8 mouse cellular contexts compared by ENCODE assay signal in genomic region chr6:91153549-91154064, GRCm38 (mm10). TPM values are rescaled to one million over a fixed set of nuclear protein-coding genes. Genes with fewer than 3 reads are reported as not detected.
DNase-seq lines count a peak whose midpoint lies in the region; ATAC-seq lines count a peak whose summit lies in the region.

No protein-coding gene starts in this region.

- no peaks in the 10 kb centered on the region for H3K36me3 ChIP-seq in embryonic facial prominence, embryonic 12.5 days
- H3K36me3 ChIP-seq in neural tube, embryonic 13.5 days, result no peaks in the 10 kb centered on the region

- peak; percentile 32 to 34 for DNase-seq in B cell, adult 2 months
- DNase-seq in R1 (ENCODE audit: low read depth, low spot score) (peak; percentile 91), liver (peak; percentile 53)
- DNase-seq in hindlimb bud, embryonic 11.5 days (ENCODE audit: extremely low spot score, low read depth, low spot score), result peak; percentile 79
- DNase-seq in gastrocnemius, adult 18-20 months (ENCODE audit: low spot score), result no peak
- DNase-seq in heart, postnatal 25 days (ENCODE audit: low spot score), result no peak

- ATAC-seq in embryonic facial prominence, embryonic 12.5 days (ENCODE audit: insufficient number of reproducible peaks, insufficient read depth, low FRiP score, low TSS enrichment), result peak; percentile 35; the same call in 1 of the 2 replicates
- ATAC-seq in neural tube, embryonic 13.5 days (ENCODE audit: low read depth), result peak; percentile 67

- intact Hi-C loops in heart, postnatal 25 days (cut with DNase I), result no loop called here

- H3K9me3 ChIP-seq in embryonic facial prominence, embryonic 12.5 days, result no peaks in the 10 kb centered on the region
- H3K9me3 ChIP-seq in neural tube, embryonic 13.5 days, result no peaks in the 10 kb centered on the region

- peak overlapping the region; percentile 19 for H3K4me3 ChIP-seq in embryonic facial prominence, embryonic 12.5 days
- H3K4me3 ChIP-seq in neural tube, embryonic 13.5 days, result peak overlapping the region; percentile 27

- peaks cover 37% of the 10 kb centered on the region for H3K4me1 ChIP-seq in embryonic facial prominence, embryonic 12.5 days
- H3K4me1 ChIP-seq in neural tube, embryonic 13.5 days (replicated peaks), result peaks cover 63% of the 10 kb centered on the region

- peak overlapping the region; percentile 65 for H3K27ac ChIP-seq in embryonic facial prominence, embryonic 12.5 days
- H3K27ac ChIP-seq in neural tube, embryonic 13.5 days (replicated peaks), result peak overlapping the region; percentile 79

- H3K4me2 ChIP-seq in embryonic facial prominence, embryonic 12.5 days (replicated peaks), result peak overlapping the region; percentile 44
- peak overlapping the region; percentile 46 for H3K4me2 ChIP-seq in neural tube, embryonic 13.5 days

- no peak overlapping the region for H3K9ac ChIP-seq in embryonic facial prominence, embryonic 12.5 days
- H3K9ac ChIP-seq in neural tube, embryonic 13.5 days, result no peak overlapping the region

- H3K27me3 ChIP-seq in embryonic facial prominence, embryonic 12.5 days, result no peaks in the 10 kb centered on the region
- H3K27me3 ChIP-seq in neural tube, embryonic 13.5 days, result no peaks in the 10 kb centered on the region

- WGBS in embryonic facial prominence, embryonic 12.5 days, result 2% methylated on average over 10 of the region's 10 CpGs
- under 1% methylated on average over 10 of the region's 10 CpGs for WGBS in neural tube, embryonic 13.5 days

RNA-seq across cellular contexts. Expression of gene Hdac11, which starts 2.9 kb away (rescaled TPM):
- 16.7 and 16.8 TPM in 2 replicates for polyA plus RNA-seq in embryonic facial prominence, embryonic 12.5 days (2016; fragmentation: Nextera tagmentation; extraction: Ambion mirVana)
- polyA plus RNA-seq in neural tube, embryonic 13.5 days (2015; fragmentation: Nextera tagmentation; extraction: Ambion mirVana), result 30.6 TPM in 2 replicates
- total RNA-seq in gastrocnemius, adult 18-20 months (2021), result 1 to 10 TPM; 6.7 to 7.2 TPM
- 10 to 100 TPM; 13.0 to 15.1 TPM for total RNA-seq in heart, postnatal 25 days (2021)

RNA-seq across cellular contexts. Expression of gene Nup210, which starts 37.0 kb away (rescaled TPM):
- polyA plus RNA-seq in embryonic facial prominence, embryonic 12.5 days (2016; fragmentation: Nextera tagmentation; extraction: Ambion mirVana), result 9.5 and 9.7 TPM in 2 replicates
- polyA plus RNA-seq in neural tube, embryonic 13.5 days (2015; fragmentation: Nextera tagmentation; extraction: Ambion mirVana), result 12.5 and 14.2 TPM in 2 replicates
- 10 to 100 TPM; 18.4 to 22.1 TPM for total RNA-seq in gastrocnemius, adult 18-20 months (2021)
- 1 to 10 TPM; 2.4 to 3.3 TPM for total RNA-seq in heart, postnatal 25 days (2021)

RNA-seq across cellular contexts. Expression of gene Fbln2, which starts 58.6 kb away (rescaled TPM):
- polyA plus RNA-seq in embryonic facial prominence, embryonic 12.5 days (2016; fragmentation: Nextera tagmentation; extraction: Ambion mirVana), result 179 and 200 TPM in 2 replicates
- 34.4 and 37.7 TPM in 2 replicates for polyA plus RNA-seq in neural tube, embryonic 13.5 days (2015; fragmentation: Nextera tagmentation; extraction: Ambion mirVana)
- total RNA-seq in gastrocnemius, adult 18-20 months (2021), result 10 to 100 TPM; 40.1 to 51.6 TPM
- total RNA-seq in heart, postnatal 25 days (2021), result 10 to 100 TPM; 71.8 to 76.3 TPM

Comparison
In these comparisons a context has a peak if more than half of its experiments do, and no peak if none do; other contexts are left out.
1. DNase-seq: peak in B cell, adult 2 months (2 of 2), R1 (single experiment), hindlimb bud, embryonic 11.5 days (single experiment) and liver (single experiment); none in gastrocnemius, adult 18-20 months (single experiment) and heart, postnatal 25 days (single experiment).
2. RNA of gene Nup210, which starts 37.0 kb away (total RNA-seq): 18.4 to 22.1 TPM in gastrocnemius, adult 18-20 months; 2.4 to 3.3 TPM in heart, postnatal 25 days; every median in the first group is over 4 times any median in the second.